ENCODE assay signal across 8 mouse cellular contexts in the genomic region with DNA sequence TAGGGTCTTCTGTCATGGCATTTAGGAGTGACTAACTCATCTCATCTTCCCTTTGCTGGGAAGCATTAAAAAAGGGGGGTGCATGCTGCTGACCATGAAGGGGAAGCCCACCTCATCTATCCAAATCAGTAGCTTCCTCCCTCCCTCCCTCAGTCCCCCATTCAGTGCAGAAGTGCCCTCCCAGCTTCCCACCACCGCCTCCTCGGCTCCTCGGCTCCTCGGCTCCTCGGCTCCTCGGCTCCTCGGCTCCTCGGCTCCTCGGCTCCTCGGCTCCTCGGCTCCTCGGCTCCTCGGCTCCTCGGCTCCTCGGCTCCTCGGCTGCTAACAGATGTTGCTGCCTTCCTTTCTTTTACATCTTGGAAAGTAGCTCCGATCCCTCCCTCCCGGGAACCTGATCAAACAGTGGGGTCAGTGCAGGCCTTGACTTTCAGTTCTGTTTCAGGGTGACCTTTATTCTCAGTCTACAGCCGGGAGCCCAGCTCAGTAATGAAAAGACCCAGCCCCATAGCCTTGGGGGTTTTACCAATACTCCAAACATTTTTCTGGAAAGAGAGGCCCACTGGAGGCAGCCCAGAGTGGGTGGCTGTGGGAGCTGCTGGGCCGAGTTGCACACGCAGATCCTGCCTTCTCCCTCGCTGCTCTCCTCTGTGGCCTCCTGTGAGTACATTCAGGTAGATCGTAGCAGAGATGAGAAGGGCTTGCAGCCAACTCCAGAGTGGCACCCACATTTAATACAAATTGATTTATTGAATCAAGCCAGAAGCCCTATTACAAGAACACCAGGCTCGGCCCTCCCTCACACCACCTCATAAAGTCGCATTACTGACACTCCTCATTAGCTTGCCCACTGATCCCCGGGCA.
A peak's percentile ranks its signal among the peaks of the same experiment; 100 is the strongest.
DNase-seq lines count a peak whose midpoint lies in the region; ATAC-seq and TF ChIP-seq lines count a peak whose summit lies in the region.

No protein-coding gene starts in this region.

- peaks cover 6% of the 10 kb centered on the region for H3K4me1 ChIP-seq in erythroblast, embryonic 14.5 days (ENCODE audit: control insufficient read depth)
- H3K4me1 ChIP-seq in brown adipose tissue, adult 24 weeks (ENCODE audit: control insufficient read depth, insufficient read depth, insufficient read length, low read length): peaks cover 18% of the 10 kb centered on the region
- H3K4me1 ChIP-seq in embryonic fibroblast, embryonic 13.5 days (ENCODE audit: control insufficient read depth, insufficient read depth, low read length): peaks cover 42% of the 10 kb centered on the region
- H3K4me1 ChIP-seq in heart, embryonic 15.5 days (replicated peaks): peaks cover 61% of the 10 kb centered on the region
- H3K4me1 ChIP-seq in midbrain, embryonic 16.5 days (ENCODE audit: control insufficient read depth, insufficient read depth, low read length): peaks cover 47% of the 10 kb centered on the region

- peak overlapping the region; percentile 74 for H3K27ac ChIP-seq in brown adipose tissue, adult 24 weeks (replicated peaks; ENCODE audit: low read depth, low read length)
- peak overlapping the region; percentile 99 for H3K27ac ChIP-seq in embryonic fibroblast, embryonic 13.5 days (ENCODE audit: insufficient read depth, low read length)
- H3K27ac ChIP-seq in heart, embryonic 15.5 days: peak overlapping the region; percentile 77
- H3K27ac ChIP-seq in midbrain, embryonic 16.5 days (ENCODE audit: low read length): peak overlapping the region; percentile 91

- H3K9me3 ChIP-seq in erythroblast, embryonic 14.5 days (ENCODE audit: control insufficient read depth, low read length): no peaks in the 10 kb centered on the region
- no peaks in the 10 kb centered on the region for H3K9me3 ChIP-seq in heart, embryonic 15.5 days (replicated peaks)
- no peaks in the 10 kb centered on the region for H3K9me3 ChIP-seq in midbrain, embryonic 16.5 days (replicated peaks; ENCODE audit: control insufficient read depth, low read length, poor library complexity, severe bottlenecking)

- H3K27me3 ChIP-seq in erythroblast, embryonic 14.5 days (ENCODE audit: control insufficient read depth): no peaks in the 10 kb centered on the region
- no peaks in the 10 kb centered on the region for H3K27me3 ChIP-seq in heart, embryonic 15.5 days
- H3K27me3 ChIP-seq in midbrain, embryonic 16.5 days (ENCODE audit: control insufficient read depth, insufficient read depth, low read depth, low read length): no peaks in the 10 kb centered on the region

- ATAC-seq in erythroblast, adult 5-6 weeks (replicated peaks; ENCODE audit: low FRiP score, poor library complexity, severe bottlenecking): no peak
- ATAC-seq in heart, embryonic 15.5 days (replicated peaks; ENCODE audit: insufficient number of reproducible peaks, insufficient read depth, low FRiP score, low read depth): no peak; the same call in 1 of the 2 replicates
- ATAC-seq in midbrain, embryonic 16.5 days: peak; percentile 43
- no peak for ATAC-seq in monocyte, adult 5-6 weeks (replicated peaks; ENCODE audit: insufficient number of reproducible peaks, low FRiP score, low TSS enrichment, poor library complexity, severe bottlenecking)

- DNase-seq in left cerebral cortex, postnatal 4 days: peak; percentile 32

- H3K4me3 ChIP-seq in erythroblast, embryonic 14.5 days (replicated peaks): peak overlapping the region; percentile 39
- H3K4me3 ChIP-seq in brown adipose tissue, adult 24 weeks (ENCODE audit: insufficient read depth, low read depth, low read length): peak overlapping the region; percentile 17
- H3K4me3 ChIP-seq in embryonic fibroblast, embryonic 13.5 days (ENCODE audit: insufficient read depth, low read length): peak overlapping the region; percentile 30
- peak overlapping the region; percentile 40 for H3K4me3 ChIP-seq in heart, embryonic 15.5 days
- H3K4me3 ChIP-seq in midbrain, embryonic 16.5 days (ENCODE audit: low read depth, low read length): no peak overlapping the region

- WGBS in heart, embryonic 15.5 days: 19% methylated on average over 26 of the region's 26 CpGs
- 2% methylated on average over 22 of the region's 26 CpGs for WGBS in midbrain, embryonic 16.5 days

- peak; percentile 55 for TF ChIP-seq POLR2A in embryonic fibroblast, embryonic 13.5 days (IDR thresholded peaks at IDR 0.05; ENCODE audit: low read depth, low read length)

- no peaks in the 10 kb centered on the region for H3K36me3 ChIP-seq in erythroblast, embryonic 14.5 days (ENCODE audit: control insufficient read depth)
- H3K36me3 ChIP-seq in heart, embryonic 15.5 days: no peaks in the 10 kb centered on the region
- H3K36me3 ChIP-seq in midbrain, embryonic 16.5 days (ENCODE audit: control insufficient read depth, insufficient read depth, low read length): no peaks in the 10 kb centered on the region

- no peak for TF ChIP-seq CTCF in embryonic fibroblast, embryonic 13.5 days (IDR thresholded peaks at IDR 0.05; ENCODE audit: borderline replicate concordance, insufficient read depth, low read length)

- peak overlapping the region; percentile 57 for H3K9ac ChIP-seq in heart, embryonic 15.5 days
- H3K9ac ChIP-seq in midbrain, embryonic 16.5 days (ENCODE audit: low read depth, low read length): peak overlapping the region; percentile 58

- H3K4me2 ChIP-seq in heart, embryonic 15.5 days: peak overlapping the region; percentile 61
- H3K4me2 ChIP-seq in midbrain, embryonic 16.5 days (ENCODE audit: low read length): peak overlapping the region; percentile 42

- intact Hi-C loops in left cerebral cortex, postnatal 4 days (cut with DNase I): loop anchor here (10.0 kb wide), 1 partner anchor 99 kb away; no protein-coding TSS in a partner anchor
